Mouse (Mus musculus) left cerebral cortex, postnatal 4 days (tissue): Measurements from ENCODE around the gene Rpl26. TPM values are rescaled to one million over a fixed set of nuclear protein-coding genes. Genes with fewer than 3 reads are reported as not detected.
"Not testable (repeated sequence)": the region's sequence is repeated elsewhere in the genome, so short reads cannot be mapped to it uniquely, and the experiment has no call there.

Experiments used
- DNase-seq: peaks from one replicate; pipeline ENCODE4 v3.0.0-alpha.2; 2022
- intact Hi-C: fragments of 180-260 bp; cut with DNase I; formaldehyde crosslinking; loops from one replicate; pipeline ENCODE4 v1.15.1; 2025
- total RNA-seq, 2 experiments: library from RNA; stranded (reverse); gene quantifications; 2 replicates each; pipeline ENCODE4 v1.2.3; 2021

Gene Rpl26
- total RNA-seq, 2 experiments from 2014 or later: 866 to 875 TPM

GRCm38 (mm10) chr11:68908846-68909503 lies 7.6 kb downstream of the Rpl26 start:
- DNase-seq: no peak
- intact Hi-C loops: no loop called here

GRCm38 (mm10) chr11:68911531-68912177 lies 10.3 kb downstream of the Rpl26 start:
- intact Hi-C loops: no loop called here
- no peak for DNase-seq

- DNase-seq: no peak
- intact Hi-C loops: no loop called here
Observed at GRCm38 (mm10) chr11:68914566-68914965, 13.2 kb downstream of the Rpl26 start.

GRCm38 (mm10) chr11:68923191-68923590 lies 21.8 kb downstream of the Rpl26 start:
- intact Hi-C loops: no loop called here

GRCm38 (mm10) chr11:68924749-68925148 lies 23.4 kb downstream of the Rpl26 start:
- intact Hi-C loops: no loop called here
- DNase-seq: no peak

More at GRCm38 (mm10) chr11:68923191-68923590, 21.8 kb downstream of the Rpl26 start:
- no peak for DNase-seq

- intact Hi-C loops: no loop called here
- DNase-seq: no peak
Observed at GRCm38 (mm10) chr11:68926981-68927380, 25.6 kb downstream of the Rpl26 start, which contains the start of gene Odf4. Gene Odf4, minus strand, starts transcription at chr11:68927081.

GRCm38 (mm10) chr11:68929947-68930346 lies 28.6 kb downstream of the Rpl26 start:
- no peak for DNase-seq
- intact Hi-C loops: no loop called here

- intact Hi-C loops: no loop called here
- no peak for DNase-seq
Observed at GRCm38 (mm10) chr11:68933885-68934507, 32.6 kb downstream of the Rpl26 start.

GRCm38 (mm10) chr11:68936951-68937350 lies 35.6 kb downstream of the Rpl26 start:
- intact Hi-C loops, DNase-seq: not testable (repeated sequence)

GRCm38 (mm10) chr11:68939451-68940304 lies 38.3 kb downstream of the Rpl26 start:
- peak; percentile 85 for DNase-seq
- intact Hi-C loops: no loop called here

GRCm38 (mm10) chr11:68940516-68940915 lies 39.1 kb downstream of the Rpl26 start:
- no peak for DNase-seq
- intact Hi-C loops: no loop called here

- no peak for DNase-seq
- intact Hi-C loops: no loop called here
Observed at GRCm38 (mm10) chr11:68942731-68943130, 41.3 kb downstream of the Rpl26 start.

GRCm38 (mm10) chr11:68945245-68945644 lies 43.9 kb downstream of the Rpl26 start:
- DNase-seq: no peak
- intact Hi-C loops: no loop called here

GRCm38 (mm10) chr11:68946001-68946400 lies 44.6 kb downstream of the Rpl26 start:
- intact Hi-C loops: no loop called here
- no peak for DNase-seq

- DNase-seq: peak; percentile 11
- intact Hi-C loops: no loop called here
Observed at GRCm38 (mm10) chr11:68946806-68947440, 45.5 kb downstream of the Rpl26 start.

GRCm38 (mm10) chr11:68947542-68947993 lies 46.2 kb downstream of the Rpl26 start:
- DNase-seq: peak; percentile 49
- intact Hi-C loops: no loop called here

GRCm38 (mm10) chr11:68953903-68954302 lies 52.5 kb downstream of the Rpl26 start:
- intact Hi-C loops: no loop called here
- DNase-seq: no peak

GRCm38 (mm10) chr11:68954408-68954807 lies 53.0 kb downstream of the Rpl26 start:
- intact Hi-C loops: no loop called here
- DNase-seq: no peak

GRCm38 (mm10) chr11:68955473-68955872 lies 54.1 kb downstream of the Rpl26 start:
- intact Hi-C loops: no loop called here
- DNase-seq: no peak

- intact Hi-C loops: no loop called here
- no peak for DNase-seq
Observed at GRCm38 (mm10) chr11:68956107-68956506, 54.7 kb downstream of the Rpl26 start.
